Mouse (Mus musculus) layer of hippocampus, adult 11-12 months (tissue): Measurements from ENCODE around the gene Togaram1.

ENCODE experiments used
- DNase-seq: peaks from one replicate; pipeline ENCODE4 v3.0.0; 2022; ENCODE audit warnings: low spot score

Togaram1 gene

GRCm38 (mm10) chr12:64965124-64966026 lies at the start of gene Togaram1, which contains the start of gene Klhl28:
TSS of gene Togaram1 (plus strand) at chr12:64965804.
TSS of gene Klhl28 (minus strand) at chr12:64965534.
- DNase-seq: peak; percentile 99

DNA sequence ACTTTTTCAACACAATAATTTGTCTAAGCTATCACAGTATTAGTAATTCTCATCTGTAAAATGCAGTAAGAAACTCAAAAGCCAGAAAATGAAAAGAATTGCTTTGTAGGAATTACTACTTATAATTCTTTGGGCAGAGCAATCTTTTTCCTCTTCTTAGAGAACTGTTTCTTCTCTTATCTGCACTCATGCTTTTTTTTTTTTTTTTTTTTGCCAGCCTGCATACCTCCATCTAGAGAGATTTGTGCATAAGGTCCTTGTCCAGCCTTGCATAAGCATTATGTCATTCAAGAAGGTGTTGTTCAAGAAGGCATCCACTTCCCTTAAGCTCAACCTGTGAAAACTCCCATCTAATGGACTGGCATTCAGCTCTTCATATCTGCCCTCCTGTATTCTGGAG lies 48.9 kb upstream of the Togaram1 start:
- no peak for DNase-seq

- DNase-seq: peak; percentile 94
These were observed 47.8 kb upstream of the Togaram1 start, which contains the start of gene Gm527 for GRCm38 (mm10) chr12:64917578-64918471. TSS of gene Gm527 (plus strand) at chr12:64917906.

DNA sequence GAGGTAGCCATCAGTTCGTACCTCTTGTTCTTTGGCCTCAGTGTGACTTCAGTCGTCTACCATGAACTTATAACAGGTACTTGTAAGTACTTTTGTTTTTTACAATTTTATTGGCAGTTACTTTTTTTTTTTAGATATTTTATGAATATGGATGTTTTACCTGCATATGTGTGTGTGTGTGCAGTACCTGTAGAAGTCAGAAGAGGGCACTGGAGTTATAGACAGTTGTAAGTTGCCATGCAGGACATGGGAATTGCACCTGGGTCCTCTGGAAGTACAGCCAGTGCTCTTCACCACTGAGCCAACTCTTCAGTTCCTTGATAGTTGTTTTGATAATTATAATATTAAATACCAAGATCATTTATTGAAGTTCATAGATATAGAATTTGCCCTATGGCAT lies 28.1 kb upstream of the Togaram1 start:
- DNase-seq: no peak

- peak; percentile 7 for DNase-seq
These were observed 1.0 kb upstream of the Togaram1 start for GRCm38 (mm10) chr12:64964560-64964959.

DNA sequence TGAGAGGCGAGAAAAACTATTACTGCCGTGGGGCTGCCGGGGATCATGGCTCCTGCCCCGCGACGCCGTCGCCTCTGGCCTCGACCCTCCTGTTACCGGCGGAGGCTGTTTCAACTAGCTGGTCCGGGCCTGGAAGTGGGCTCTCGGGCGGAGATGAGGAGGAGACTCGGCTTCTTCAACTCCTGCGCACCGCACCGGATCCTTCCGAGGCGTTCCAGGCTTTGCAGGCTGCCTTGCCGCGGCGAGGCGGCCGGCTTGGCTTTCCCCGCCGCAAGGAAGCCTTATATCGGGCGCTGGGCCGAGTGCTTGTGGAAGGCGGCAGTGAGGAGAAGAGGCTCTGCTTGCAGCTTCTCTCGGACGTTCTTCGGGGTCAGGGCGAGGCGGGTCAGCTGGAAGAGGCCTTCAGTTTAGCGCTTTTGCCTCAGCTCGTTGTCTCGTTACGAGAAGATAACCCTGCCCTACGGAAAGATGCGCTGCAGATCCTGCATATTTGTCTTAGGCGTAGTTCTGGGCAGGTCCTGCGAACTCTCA lies 562 bp downstream of the Togaram1 start:
- DNase-seq: peak; percentile 39

DNA sequence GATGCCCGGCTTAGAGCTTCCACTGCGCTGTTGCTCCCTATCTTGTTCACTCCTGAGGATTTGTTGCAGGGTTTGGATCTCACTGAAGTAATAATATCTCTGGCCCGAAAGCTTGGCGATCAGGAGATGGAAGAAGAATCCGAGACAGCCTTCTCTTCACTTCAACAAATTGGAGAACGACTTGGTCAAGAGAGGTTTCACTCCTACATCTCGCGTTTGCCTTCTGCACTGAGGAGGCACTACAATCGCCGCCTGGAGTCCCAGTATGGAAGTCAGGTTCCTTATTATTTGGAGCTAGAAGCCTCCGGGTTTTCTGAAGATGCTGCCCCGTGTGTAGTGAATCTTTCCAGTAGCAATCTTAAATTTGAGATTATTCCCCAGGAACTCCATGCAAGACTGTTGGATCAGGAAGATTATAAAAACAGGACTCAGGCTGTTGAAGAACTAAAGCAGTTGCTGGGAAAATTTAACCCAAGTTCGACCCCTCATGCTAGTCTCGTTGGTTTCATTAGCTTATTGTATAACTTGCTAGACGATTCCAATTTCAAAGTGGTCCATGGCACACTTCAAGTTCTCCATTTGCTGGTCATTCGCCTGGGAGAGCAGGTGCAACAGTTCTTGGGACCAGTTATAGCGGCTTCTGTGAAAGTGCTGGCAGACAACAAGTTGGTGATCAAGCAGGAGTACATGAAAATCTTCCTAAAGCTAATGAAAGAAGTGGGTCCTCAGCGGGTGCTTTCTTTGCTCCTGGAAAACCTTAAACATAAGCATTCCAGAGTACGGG lies 1.2 kb downstream of the Togaram1 start:
- no peak for DNase-seq

DNA sequence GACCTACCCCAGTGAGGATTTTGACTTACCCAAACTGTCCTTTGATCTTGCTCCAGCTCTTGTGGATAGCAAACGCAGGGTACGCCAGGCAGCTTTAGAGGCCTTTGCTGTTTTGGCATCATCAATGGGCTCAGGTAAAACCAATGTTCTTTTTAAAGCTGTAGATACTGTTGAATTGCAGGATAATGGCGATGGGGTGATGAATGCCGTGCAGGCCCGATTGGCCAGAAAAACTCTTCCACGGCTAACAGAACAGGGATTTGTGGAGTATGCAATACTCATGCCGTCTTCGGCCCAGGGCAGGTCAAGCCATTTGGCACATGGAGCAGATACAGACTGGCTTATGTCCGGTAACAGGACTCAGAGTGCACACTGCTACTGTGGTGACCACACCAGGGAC lies 1.9 kb downstream of the Togaram1 start:
- no peak for DNase-seq

DNA sequence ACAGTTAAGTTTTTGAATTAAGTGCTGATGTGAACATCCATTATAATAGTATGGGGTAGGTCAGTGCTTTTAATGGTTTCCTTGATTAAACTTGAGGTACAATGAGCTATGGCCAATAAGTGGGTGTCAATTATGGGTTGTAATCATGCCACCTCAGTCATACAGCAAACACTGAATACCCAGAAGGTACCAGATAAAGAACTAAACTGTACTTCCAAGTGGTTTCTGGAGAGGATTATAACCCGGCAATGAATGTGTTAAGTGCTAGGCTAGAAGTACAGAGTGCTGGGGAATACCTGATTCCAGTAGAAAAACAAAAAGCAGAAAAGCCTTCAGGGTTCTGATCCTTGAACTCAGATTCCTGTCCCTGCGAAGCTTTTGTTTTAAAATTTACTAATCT lies 2.5 kb downstream of the Togaram1 start:
- DNase-seq: no peak

- no peak for DNase-seq
These were observed 5.8 kb downstream of the Togaram1 start for GRCm38 (mm10) chr12:64971399-64971798.

DNA sequence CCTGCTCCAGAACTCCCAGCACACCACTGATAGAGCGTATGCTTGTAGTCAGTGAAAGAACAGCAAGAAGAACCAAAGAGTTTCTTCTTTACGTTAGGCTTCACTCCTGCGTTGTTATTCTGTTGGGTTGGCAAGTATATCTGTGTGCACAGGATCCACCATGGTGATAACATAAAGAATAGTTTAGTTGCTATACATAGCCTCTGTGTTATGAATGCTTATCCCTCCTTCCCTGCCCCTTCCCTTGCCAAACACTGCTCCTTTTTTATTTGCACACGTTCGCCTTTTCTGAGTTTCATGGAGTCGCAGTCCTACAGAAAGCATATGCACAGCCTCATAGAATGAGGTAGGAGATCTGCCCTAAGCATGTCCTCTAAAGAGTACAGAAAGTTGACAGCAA lies 6.5 kb downstream of the Togaram1 start:
- no peak for DNase-seq

DNA sequence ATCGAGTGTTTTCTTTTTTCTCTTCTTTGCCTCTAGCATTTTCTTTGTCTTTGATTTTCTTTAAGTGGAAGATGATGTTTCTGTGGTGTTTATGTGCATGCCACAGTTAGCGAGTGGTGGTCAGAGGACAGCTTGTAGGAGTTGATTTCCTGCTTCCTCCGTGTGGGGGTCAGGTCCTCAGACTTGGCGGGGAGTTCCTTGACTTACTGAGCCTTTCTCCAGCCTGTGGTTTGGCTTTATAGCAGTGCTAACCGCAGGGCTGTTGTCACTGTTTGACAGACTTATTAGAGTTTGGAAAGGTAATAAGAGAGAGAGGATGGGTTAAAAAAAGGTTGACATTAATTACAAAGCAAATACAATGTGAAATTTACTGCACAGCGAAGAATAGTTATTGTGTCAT lies 10.0 kb downstream of the Togaram1 start:
- DNase-seq: no peak

GRCm38 (mm10) chr12:64976191-64976590 lies 10.6 kb downstream of the Togaram1 start:
- no peak for DNase-seq

DNA sequence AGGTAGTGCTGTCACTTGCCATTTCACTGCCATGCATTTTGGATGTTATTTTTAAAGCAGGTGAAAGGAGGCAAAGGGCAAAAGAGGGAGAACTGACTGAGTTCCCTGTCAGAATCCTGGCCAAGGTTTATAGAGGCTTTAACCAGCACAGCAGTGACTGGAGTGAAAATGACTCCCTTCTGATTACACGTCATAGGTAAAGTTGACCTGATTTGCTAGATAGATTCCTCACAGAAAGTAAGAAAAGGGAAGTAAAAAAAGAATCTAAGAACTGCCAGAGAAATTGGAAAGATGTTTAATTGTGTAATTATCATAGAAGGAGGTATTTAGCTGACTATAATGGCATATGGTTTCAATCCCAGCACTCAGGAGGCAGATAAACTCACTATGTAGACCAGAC lies 11.9 kb downstream of the Togaram1 start:
- no peak for DNase-seq

GRCm38 (mm10) chr12:65007725-65008124 lies 42.1 kb downstream of the Togaram1 start:
- no peak for DNase-seq

DNA sequence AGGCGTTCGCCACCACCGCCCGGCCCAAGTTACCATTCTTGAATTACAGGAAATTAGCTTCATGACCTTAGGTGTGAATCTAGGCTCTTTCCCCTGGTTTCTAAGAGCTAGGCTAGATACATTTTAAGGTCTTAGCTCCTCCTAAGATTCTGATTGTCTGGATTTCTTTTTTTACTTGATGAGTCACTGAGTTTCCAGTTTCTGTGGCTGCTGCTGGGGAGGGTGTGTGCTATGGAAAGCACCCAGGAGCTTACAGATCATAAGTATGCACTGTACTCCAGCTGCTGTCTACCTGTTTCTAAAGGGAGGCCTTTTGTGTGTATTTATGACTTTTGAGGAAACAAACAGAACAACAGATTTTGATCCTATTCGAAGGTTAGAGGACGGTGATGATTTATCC lies 57.2 kb downstream of the Togaram1 start:
- no peak for DNase-seq

DNA sequence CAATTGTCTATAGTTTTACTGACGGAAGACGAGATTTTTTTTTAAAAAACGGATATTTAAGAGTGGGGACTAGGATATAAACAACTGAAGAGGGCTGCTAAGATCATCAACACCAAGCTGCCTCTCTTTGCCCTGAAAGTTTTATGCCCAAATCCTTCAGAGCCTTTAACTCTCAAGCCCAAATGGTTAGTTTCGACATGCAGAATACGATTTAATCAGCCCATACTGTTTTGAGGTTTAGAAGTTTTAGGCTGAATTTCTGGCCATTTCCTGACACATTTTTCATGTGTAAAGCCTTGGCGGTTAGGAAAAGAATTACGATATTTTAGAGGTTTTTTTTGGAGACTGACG lies 70.2 kb downstream of the Togaram1 start:
- no peak for DNase-seq

DNA sequence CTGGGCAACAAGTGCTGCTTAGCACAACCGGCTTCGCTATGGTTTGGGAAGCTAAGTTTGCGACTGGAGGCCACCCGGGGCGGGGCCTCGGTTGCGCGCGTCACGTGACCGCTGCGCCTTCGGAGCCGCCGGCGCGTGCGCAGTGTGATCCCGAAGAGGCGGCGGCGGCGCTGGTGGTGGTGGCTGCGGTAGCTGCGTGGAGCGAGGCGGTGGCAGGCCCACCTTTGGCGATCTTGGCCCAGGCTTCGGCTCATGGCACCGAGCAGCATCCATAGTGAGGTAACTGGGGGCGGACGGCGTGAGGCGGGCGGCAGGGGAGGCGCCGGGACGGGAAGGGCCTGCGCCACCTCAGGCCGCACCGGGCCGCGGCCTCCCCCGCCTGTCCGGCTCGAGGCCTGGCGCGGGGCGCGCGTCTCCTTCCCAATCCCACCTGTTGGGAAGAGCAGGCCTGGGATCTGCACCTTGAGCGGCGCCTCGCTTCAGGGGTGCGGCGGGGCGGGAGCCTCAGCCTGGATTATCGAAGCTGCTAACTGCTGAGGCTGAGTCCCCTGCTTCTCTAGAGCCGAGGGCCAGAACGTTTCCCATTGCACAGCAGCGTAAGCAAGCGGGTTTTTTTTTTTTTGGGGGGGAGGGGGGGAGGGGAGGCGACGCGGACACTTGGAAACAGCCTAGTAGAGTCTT lies 70.7 kb downstream of the Togaram1 start, which contains the start of gene Prpf39:
Gene Prpf39 (plus strand): TSS at position 144 of the 681 bp plus-strand sequence.
- peak; percentile 90 for DNase-seq

- no peak for DNase-seq
These were observed 71.4 kb downstream of the Togaram1 start for GRCm38 (mm10) chr12:65036892-65037545.

- DNase-seq: no peak
These were observed 71.9 kb downstream of the Togaram1 start for GRCm38 (mm10) chr12:65037546-65037937.

- no peak for DNase-seq
These were observed 83.2 kb downstream of the Togaram1 start for GRCm38 (mm10) chr12:65048799-65049198.
